Mouse (Mus musculus) brain, embryonic 18.5 days (tissue): Measurements from ENCODE around the gene Olfr1280.
"Not testable (repeated sequence)": the region's sequence is repeated elsewhere in the genome, so short reads cannot be mapped to it uniquely, and the experiment has no call there.

Experiments
- DNase-seq: peaks from one replicate; pipeline ENCODE4 v3.0.0-alpha.2; 2012; ENCODE audit warnings: low read depth, low spot score

Olfr1280 gene

GRCm38 (mm10) chr2:111313717-111314116, at the start of gene Olfr1280:
Olfr1280 (plus strand) TSS chr2:111314017.
- DNase-seq: no peak

GRCm38 (mm10) chr2:111274006-111274405, 39.8 kb upstream of the Olfr1280 start, which contains the start of gene Olfr1277:
Olfr1277 (minus strand) TSS chr2:111274106.
- DNase-seq: no peak

GRCm38 (mm10) chr2:111289836-111290235, 24.0 kb upstream of the Olfr1280 start, which contains the start of gene Olfr1278:
Olfr1278 (plus strand) TSS chr2:111290136.
- DNase-seq: no peak

GRCm38 (mm10) chr2:111298541-111298940, 15.3 kb upstream of the Olfr1280 start:
- DNase-seq: no peak

GRCm38 (mm10) chr2:111300374-111300773, 13.4 kb upstream of the Olfr1280 start, which contains the start of gene Olfr1279:
Olfr1279 (plus strand) TSS chr2:111300635.
- no peak for DNase-seq

GRCm38 (mm10) chr2:111326220-111326619, 12.4 kb downstream of the Olfr1280 start, which contains the start of gene Olfr1281:
Olfr1281 (plus strand) TSS chr2:111326520.
- no peak for DNase-seq

GRCm38 (mm10) chr2:111333721-111334120, 19.9 kb downstream of the Olfr1280 start:
- DNase-seq: not testable (repeated sequence)

GRCm38 (mm10) chr2:111335976-111336375, 22.2 kb downstream of the Olfr1280 start, which contains the start of gene Olfr1282:
Olfr1282 (minus strand) TSS chr2:111336076.
- DNase-seq: no peak

GRCm38 (mm10) chr2:111366490-111366889, 52.7 kb downstream of the Olfr1280 start, which contains the start of gene Olfr1283:
Olfr1283 (plus strand) TSS chr2:111366790.
- DNase-seq: no peak

GRCm38 (mm10) chr2:111375222-111375621, 61.4 kb downstream of the Olfr1280 start, which contains the start of gene Olfr1284:
Olfr1284 (plus strand) TSS chr2:111375522.
- no peak for DNase-seq
